Mouse (Mus musculus) bone marrow macrophage, adult 2 months (primary cell): ENCODE results near the gene Cobll1.

Experiments used
- CTCF ChIP-seq: IDR thresholded peaks from 2 replicates; pipeline ENCODE4 v1.5.1; 2012; ENCODE audit warnings: low read depth, mild to moderate bottlenecking, low read length, moderate library complexity
- POLR2A ChIP-seq: IDR thresholded peaks from 2 replicates; pipeline ENCODE4 v1.6.1; 2012; ENCODE audit warnings: mild to moderate bottlenecking, low read depth, low read length, borderline replicate concordance

- TF ChIP-seq CTCF (no peak), POLR2A (no peak)
Observed at GRCm38 (mm10) chr2:65138992-65139391, 100.2 kb downstream of the Cobll1 start.
